Mouse (Mus musculus) limb, embryonic 13.5 days (tissue): ENCODE measurements around the gene Map3k6. TPM values are rescaled to one million over a fixed set of nuclear protein-coding genes. Genes with fewer than 3 reads are reported as not detected.

Source experiments
- ATAC-seq: fragments of 200-750 bp; cut with Nextera tagmentation; 2 replicates; pipeline ENCODE4 v1.8.0; 2017; ENCODE audit warnings: low read depth, moderate number of reproducible peaks, moderate TSS enrichment; ENCODE audit not compliant: low FRiP score
- H3K27ac ChIP-seq: fragments of 300-500 bp; sonication (generic); 2 replicates; pipeline ENCODE4 v1.5.1; 2015; ENCODE audit warnings: inconsistent platforms, mild to moderate bottlenecking, moderate library complexity
- H3K27me3 ChIP-seq: fragments of 300-500 bp; sonication (generic); 2 replicates; pipeline ENCODE4 v1.6.1; 2015; ENCODE audit warnings: mild to moderate bottlenecking, inconsistent platforms
- H3K36me3 ChIP-seq: fragments of 300-500 bp; sonication (generic); 2 replicates; pipeline ENCODE4 v1.6.1; 2015; ENCODE audit warnings: inconsistent platforms, mild to moderate bottlenecking, moderate library complexity
- H3K4me1 ChIP-seq: fragments of 300-500 bp; sonication (generic); 2 replicates; pipeline ENCODE4 v1.6.1; 2015; ENCODE audit warnings: inconsistent platforms
- H3K4me2 ChIP-seq: fragments of 300-500 bp; sonication (generic); replicated peaks from 2 replicates; pipeline ENCODE4 v1.6.1; 2015; ENCODE audit warnings: inconsistent platforms, mild to moderate bottlenecking, moderate library complexity
- H3K4me3 ChIP-seq: fragments of 300-500 bp; sonication (generic); 2 replicates; pipeline ENCODE4 v1.5.1; 2015; ENCODE audit warnings: moderate library complexity, mild to moderate bottlenecking, inconsistent platforms
- H3K9ac ChIP-seq: fragments of 300-500 bp; sonication (generic); 2 replicates; pipeline ENCODE4 v1.6.1; 2015; ENCODE audit warnings: mild to moderate bottlenecking, inconsistent platforms
- H3K9me3 ChIP-seq: fragments of 300-500 bp; sonication (generic); 2 replicates; pipeline ENCODE4 v1.6.1; 2016; ENCODE audit warnings: inconsistent platforms
- WGBS: fragments of 180-500 bp; shearing (Covaris S2); methylation state at CpG from one replicate; pipeline ENCODE4 v1.1.7; 2015; 5-methylcytosine and 5-hydroxymethylcytosine counted together
- polyA plus RNA-seq: library from polyadenylated mRNA; unstranded; fragments of >200 nt; fragmentation: Nextera tagmentation; extraction: Ambion mirVana; gene quantifications from 2 replicates; pipeline ENCODE4 v1.2.1, GENCODE M21; 2015

Gene Map3k6
- polyA plus RNA-seq, 1 experiment from 2014 or later = 2.4 TPM

GRCm38 (mm10) chr4:133257230-133257629 lies 16.6 kb downstream of the Map3k6 start:
- H3K4me1 ChIP-seq = peaks cover 7% of the 10 kb centered on the region; the same call in 1 of the 2 replicates
- 28% methylated on average over 12 of the region's 12 CpGs for WGBS
- H3K27me3 ChIP-seq = peaks cover 64% of the 10 kb centered on the region
- H3K9me3 ChIP-seq = no peaks in the 10 kb centered on the region
- ATAC-seq = no peak; the same call in 1 of the 2 replicates
- H3K36me3 ChIP-seq = no peaks in the 10 kb centered on the region
- no peak overlapping the region for H3K27ac ChIP-seq
- H3K4me3 ChIP-seq = peak overlapping the region; percentile 12; the same call in 1 of the 2 replicates
- H3K4me2 ChIP-seq = peak overlapping the region; percentile 45
- H3K9ac ChIP-seq = no peak overlapping the region

- Histone ChIP-seq H3K4me3 (no peak overlapping the region), H3K9me3 (no peaks in the 10 kb centered on the region), H3K27ac (no peak overlapping the region), H3K9ac (no peak overlapping the region), H3K27me3 (peaks cover 58% of the 10 kb centered on the region), H3K36me3 (no peaks in the 10 kb centered on the region), H3K4me2 (no peak overlapping the region), H3K4me1 (peaks cover 7% of the 10 kb centered on the region; the same call in 1 of the 2 replicates)
- ATAC-seq = no peak
- 72% methylated on average over 12 of the region's 12 CpGs for WGBS
These were observed 17.3 kb downstream of the Map3k6 start for GRCm38 (mm10) chr4:133257798-133258408.

GRCm38 (mm10) chr4:133261641-133262374 lies 21.2 kb downstream of the Map3k6 start:
- Histone ChIP-seq H3K36me3 (peaks cover 38% of the 10 kb centered on the region), H3K4me1 (peaks cover 4% of the 10 kb centered on the region; the same call in 1 of the 2 replicates), H3K9ac (no peak overlapping the region; the same call in none of the 2 replicates), H3K27me3 (peaks cover 20% of the 10 kb centered on the region), H3K27ac (peak overlapping the region; percentile 23; the same call in 1 of the 2 replicates), H3K9me3 (peaks cover 8% of the 10 kb centered on the region; the same call in 1 of the 2 replicates), H3K4me2 (peak overlapping the region; percentile 0), H3K4me3 (no peak overlapping the region)
- ATAC-seq = no peak
- 39% methylated on average over 10 of the region's 10 CpGs for WGBS

GRCm38 (mm10) chr4:133262375-133262765 lies 21.8 kb downstream of the Map3k6 start:
- H3K27me3 ChIP-seq = peaks cover 15% of the 10 kb centered on the region
- peaks cover 44% of the 10 kb centered on the region for H3K36me3 ChIP-seq
- peaks cover 8% of the 10 kb centered on the region; the same call in 1 of the 2 replicates for H3K9me3 ChIP-seq
- H3K9ac ChIP-seq = no peak overlapping the region; the same call in 1 of the 2 replicates
- H3K4me2 ChIP-seq = peak overlapping the region; percentile 0
- WGBS = 66% methylated on average over 7 of the region's 7 CpGs
- ATAC-seq = no peak
- peaks cover 3% of the 10 kb centered on the region; the same call in 1 of the 2 replicates for H3K4me1 ChIP-seq
- H3K27ac ChIP-seq = peak overlapping the region; percentile 23; the same call in 1 of the 2 replicates
- H3K4me3 ChIP-seq = 0 out of 2 replicates have a peak overlapping the region, but pooled peaks have one; percentile 6

- Histone ChIP-seq H3K27me3 (peaks cover 10% of the 10 kb centered on the region), H3K9ac (no peak within 1 kb of the TSS; the same call in none of the 2 replicates), H3K4me3 (0 out of 2 replicates have a peak within 1 kb of the TSS, but pooled peaks have one; percentile 6), H3K36me3 (peaks cover 49% of the 10 kb centered on the region), H3K4me2 (peak within 1 kb of the TSS; percentile 0), H3K27ac (peak within 1 kb of the TSS; percentile 23; the same call in 1 of the 2 replicates), H3K4me1 (peaks cover 3% of the 10 kb centered on the region; the same call in 1 of the 2 replicates), H3K9me3 (peaks cover 8% of the 10 kb centered on the region; the same call in 1 of the 2 replicates)
- 37% methylated on average over 7 of the region's 7 CpGs for WGBS
- no peak for ATAC-seq
These were observed 22.3 kb downstream of the Map3k6 start, which contains the start of gene Sytl1 for GRCm38 (mm10) chr4:133262882-133263281. Gene Sytl1 (minus strand): TSS chr4:133263113.

- Histone ChIP-seq H3K9ac (no peak overlapping the region), H3K9me3 (peaks cover 8% of the 10 kb centered on the region; the same call in 1 of the 2 replicates), H3K27me3 (peaks cover 4% of the 10 kb centered on the region), H3K36me3 (peaks cover 58% of the 10 kb centered on the region), H3K4me3 (no peak overlapping the region), H3K4me2 (no peak overlapping the region), H3K27ac (no peak overlapping the region), H3K4me1 (peaks cover 3% of the 10 kb centered on the region; the same call in 1 of the 2 replicates)
- ATAC-seq = no peak
- 86% methylated on average over 5 of the region's 5 CpGs for WGBS
These were observed 23.1 kb downstream of the Map3k6 start for GRCm38 (mm10) chr4:133263756-133264155.

GRCm38 (mm10) chr4:133264559-133264958 lies 23.9 kb downstream of the Map3k6 start:
- no peak overlapping the region for H3K9ac ChIP-seq
- peaks cover 66% of the 10 kb centered on the region for H3K36me3 ChIP-seq
- no peaks in the 10 kb centered on the region for H3K27me3 ChIP-seq
- H3K4me3 ChIP-seq = no peak overlapping the region
- 100% methylated on average over 2 of the region's 2 CpGs for WGBS
- no peak overlapping the region for H3K4me2 ChIP-seq
- H3K9me3 ChIP-seq = peaks cover 8% of the 10 kb centered on the region; the same call in 1 of the 2 replicates
- ATAC-seq = no peak
- peaks cover 3% of the 10 kb centered on the region; the same call in 1 of the 2 replicates for H3K4me1 ChIP-seq
- H3K27ac ChIP-seq = no peak overlapping the region

GRCm38 (mm10) chr4:133265297-133265696 lies 24.7 kb downstream of the Map3k6 start:
- H3K36me3 ChIP-seq = peaks cover 73% of the 10 kb centered on the region
- H3K27me3 ChIP-seq = no peaks in the 10 kb centered on the region
- H3K9me3 ChIP-seq = peaks cover 8% of the 10 kb centered on the region; the same call in 1 of the 2 replicates
- no peak overlapping the region for H3K4me2 ChIP-seq
- no peak overlapping the region for H3K9ac ChIP-seq
- 95% methylated on average over 3 of the region's 3 CpGs for WGBS
- no peak for ATAC-seq
- no peak overlapping the region for H3K27ac ChIP-seq
- no peak overlapping the region for H3K4me3 ChIP-seq
- H3K4me1 ChIP-seq = peaks cover 3% of the 10 kb centered on the region; the same call in 1 of the 2 replicates

GRCm38 (mm10) chr4:133265759-133266158 lies 25.1 kb downstream of the Map3k6 start:
- H3K9ac ChIP-seq = no peak overlapping the region
- H3K9me3 ChIP-seq = peaks cover 8% of the 10 kb centered on the region; the same call in 1 of the 2 replicates
- H3K4me3 ChIP-seq = no peak overlapping the region
- no peak overlapping the region for H3K27ac ChIP-seq
- no peaks in the 10 kb centered on the region for H3K27me3 ChIP-seq
- H3K4me1 ChIP-seq = peaks cover 3% of the 10 kb centered on the region; the same call in 1 of the 2 replicates
- peaks cover 78% of the 10 kb centered on the region for H3K36me3 ChIP-seq
- no peak for ATAC-seq
- H3K4me2 ChIP-seq = no peak overlapping the region
- 88% methylated on average over 4 of the region's 4 CpGs for WGBS

- H3K4me1 ChIP-seq = peaks cover 3% of the 10 kb centered on the region; the same call in 1 of the 2 replicates
- H3K36me3 ChIP-seq = peaks cover 80% of the 10 kb centered on the region
- ATAC-seq = no peak
- 92% methylated on average over 12 of the region's 12 CpGs for WGBS
- no peak overlapping the region for H3K9ac ChIP-seq
- peaks cover 8% of the 10 kb centered on the region; the same call in 1 of the 2 replicates for H3K9me3 ChIP-seq
- H3K27me3 ChIP-seq = no peaks in the 10 kb centered on the region
- H3K27ac ChIP-seq = no peak overlapping the region
- no peak overlapping the region for H3K4me2 ChIP-seq
- no peak overlapping the region for H3K4me3 ChIP-seq
These were observed 25.7 kb downstream of the Map3k6 start for GRCm38 (mm10) chr4:133266248-133266880.

- no peak overlapping the region for H3K27ac ChIP-seq
- H3K4me2 ChIP-seq = no peak overlapping the region
- peaks cover 8% of the 10 kb centered on the region; the same call in 1 of the 2 replicates for H3K9me3 ChIP-seq
- no peaks in the 10 kb centered on the region for H3K27me3 ChIP-seq
- H3K4me3 ChIP-seq = no peak overlapping the region
- no peak for ATAC-seq
- H3K9ac ChIP-seq = no peak overlapping the region
- peaks cover 5% of the 10 kb centered on the region for H3K4me1 ChIP-seq
- 88% methylated on average over 3 of the region's 3 CpGs for WGBS
- H3K36me3 ChIP-seq = peaks cover 78% of the 10 kb centered on the region
These were observed 28.3 kb downstream of the Map3k6 start for GRCm38 (mm10) chr4:133268931-133269330.
